Mouse (Mus musculus): ENCODE measurements around the gene Hoga1. TPM values are rescaled to one million over a fixed set of nuclear protein-coding genes. Genes with fewer than 3 reads are reported as not detected.

Hoga1 gene
- polyA plus RNA-seq, 1 experiment from 2014 or later = 1.3 TPM

DNA sequence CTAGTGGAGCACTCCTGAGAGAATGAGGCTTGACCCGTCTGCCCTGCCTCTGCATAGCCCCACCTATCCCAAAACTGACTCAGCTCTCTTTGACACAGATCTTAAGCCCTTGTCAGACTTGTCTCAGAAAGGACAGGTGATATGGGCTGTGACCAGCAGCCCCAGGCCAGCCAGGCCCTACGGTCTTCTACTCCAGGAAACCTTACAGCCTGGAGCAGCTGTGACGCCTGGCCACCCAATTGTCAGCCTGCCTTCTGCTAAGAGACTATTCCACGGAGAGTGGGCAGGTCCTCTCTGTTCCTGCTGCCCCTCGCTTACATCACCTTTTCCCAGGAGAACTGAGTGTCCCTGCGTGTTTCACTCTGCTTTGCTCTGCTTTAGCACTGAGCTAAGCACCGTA lies 34.3 kb upstream of the Hoga1 start:
- DNase-seq (ENCODE audit: extremely low spot score, low spot score) = no peak
- Histone ChIP-seq H3K36me3 (replicated peaks) (0 out of 2 replicates have a peak, but pooled peaks cover 4% of the 10 kb centered on the region), H3K27ac (no peak overlapping the region), H3K27me3 (ENCODE audit: poor library complexity, severe bottlenecking) (no peaks in the 10 kb centered on the region), H3K9me3 (no peaks in the 10 kb centered on the region), H3K4me3 (no peak overlapping the region), H3K4me1 (peaks cover 37% of the 10 kb centered on the region)
- 87% methylated on average over 7 of the region's 7 CpGs for WGBS

GRCm38 (mm10) chr19:42014231-42014825 lies 31.1 kb upstream of the Hoga1 start:
- Histone ChIP-seq H3K27ac (no peak overlapping the region), H3K4me3 (no peak overlapping the region), H3K9me3 (no peaks in the 10 kb centered on the region), H3K36me3 (replicated peaks) (0 out of 2 replicates have a peak, but pooled peaks cover 4% of the 10 kb centered on the region), H3K4me1 (peaks cover 45% of the 10 kb centered on the region), H3K27me3 (ENCODE audit: poor library complexity, severe bottlenecking) (no peaks in the 10 kb centered on the region)
- no peak for DNase-seq (ENCODE audit: extremely low spot score, low spot score)
- 70% methylated on average over 3 of the region's 3 CpGs for WGBS

DNA sequence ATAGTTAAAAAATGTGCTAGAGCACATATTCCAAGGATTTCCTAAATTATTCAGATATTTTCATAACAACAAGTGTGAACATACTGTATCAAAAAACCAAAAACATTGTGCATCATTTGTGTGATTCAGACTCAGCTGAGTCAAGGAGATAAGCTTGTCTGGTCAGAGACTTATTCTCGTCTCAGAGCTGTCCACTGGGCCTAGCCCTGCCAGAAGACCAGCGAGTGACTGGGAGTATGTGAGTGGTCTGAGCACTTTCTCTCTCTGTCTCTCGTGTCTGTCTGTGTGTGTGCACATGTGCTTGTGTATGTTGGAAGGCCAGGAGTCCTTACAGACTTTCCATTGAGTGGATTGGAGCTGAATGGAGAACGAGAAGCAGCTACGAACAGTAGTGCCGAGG lies 30.4 kb upstream of the Hoga1 start:
- Histone ChIP-seq H3K4me1 (peaks cover 49% of the 10 kb centered on the region), H3K27me3 (ENCODE audit: poor library complexity, severe bottlenecking) (no peaks in the 10 kb centered on the region)

GRCm38 (mm10) chr19:42016251-42016650 lies 29.2 kb upstream of the Hoga1 start:
- H3K27me3 ChIP-seq (ENCODE audit: poor library complexity, severe bottlenecking) = no peaks in the 10 kb centered on the region
- WGBS = 78% methylated on average over 4 of the region's 4 CpGs
- 0 out of 2 replicates have a peak, but pooled peaks cover 4% of the 10 kb centered on the region for H3K36me3 ChIP-seq (replicated peaks)
- DNase-seq (ENCODE audit: extremely low spot score, low spot score) = no peak
- peak overlapping the region; percentile 60 for H3K27ac ChIP-seq
- H3K4me3 ChIP-seq = no peak overlapping the region
- peaks cover 39% of the 10 kb centered on the region for H3K4me1 ChIP-seq
- no peaks in the 10 kb centered on the region for H3K9me3 ChIP-seq

More for the DNA sequence above, 30.4 kb upstream of the Hoga1 start:
- H3K4me3 ChIP-seq = no peak overlapping the region
- 84% methylated on average over 6 of the region's 6 CpGs for WGBS
- no peak for DNase-seq (ENCODE audit: extremely low spot score, low spot score)
- no peak overlapping the region for H3K27ac ChIP-seq
- H3K9me3 ChIP-seq = no peaks in the 10 kb centered on the region
- H3K36me3 ChIP-seq (replicated peaks) = 0 out of 2 replicates have a peak, but pooled peaks cover 4% of the 10 kb centered on the region

- no peak overlapping the region for H3K4me3 ChIP-seq
- 0 out of 2 replicates have a peak, but pooled peaks cover 4% of the 10 kb centered on the region for H3K36me3 ChIP-seq (replicated peaks)
- H3K27me3 ChIP-seq (ENCODE audit: poor library complexity, severe bottlenecking) = no peaks in the 10 kb centered on the region
- H3K9me3 ChIP-seq = no peaks in the 10 kb centered on the region
- no peak for DNase-seq (ENCODE audit: extremely low spot score, low spot score)
- WGBS = 65% methylated on average over 5 of the region's 5 CpGs
- H3K4me1 ChIP-seq = peaks cover 42% of the 10 kb centered on the region
- peak overlapping the region; percentile 45 for H3K27ac ChIP-seq
Measured at GRCm38 (mm10) chr19:42016840-42017239, 28.6 kb upstream of the Hoga1 start.

GRCm38 (mm10) chr19:42017399-42018247 lies 27.8 kb upstream of the Hoga1 start:
- 87% methylated on average over 8 of the region's 8 CpGs for WGBS
- peak overlapping the region; percentile 45 for H3K27ac ChIP-seq
- DNase-seq (ENCODE audit: extremely low spot score, low spot score) = no peak
- peaks cover 49% of the 10 kb centered on the region for H3K4me1 ChIP-seq
- no peak overlapping the region for H3K4me3 ChIP-seq
- no peaks in the 10 kb centered on the region for H3K27me3 ChIP-seq (ENCODE audit: poor library complexity, severe bottlenecking)
- H3K9me3 ChIP-seq = no peaks in the 10 kb centered on the region
- no peaks in the 10 kb centered on the region for H3K36me3 ChIP-seq (replicated peaks)

- Histone ChIP-seq H3K4me1 (peaks cover 49% of the 10 kb centered on the region), H3K27ac (peak overlapping the region; percentile 52), H3K36me3 (replicated peaks) (no peaks in the 10 kb centered on the region), H3K9me3 (no peaks in the 10 kb centered on the region), H3K27me3 (ENCODE audit: poor library complexity, severe bottlenecking) (no peaks in the 10 kb centered on the region), H3K4me3 (no peak overlapping the region)
- DNase-seq (ENCODE audit: extremely low spot score, low spot score) = no peak
- WGBS = 47% methylated on average over 4 of the region's 4 CpGs
Measured at GRCm38 (mm10) chr19:42019011-42019522, 26.3 kb upstream of the Hoga1 start.

DNA sequence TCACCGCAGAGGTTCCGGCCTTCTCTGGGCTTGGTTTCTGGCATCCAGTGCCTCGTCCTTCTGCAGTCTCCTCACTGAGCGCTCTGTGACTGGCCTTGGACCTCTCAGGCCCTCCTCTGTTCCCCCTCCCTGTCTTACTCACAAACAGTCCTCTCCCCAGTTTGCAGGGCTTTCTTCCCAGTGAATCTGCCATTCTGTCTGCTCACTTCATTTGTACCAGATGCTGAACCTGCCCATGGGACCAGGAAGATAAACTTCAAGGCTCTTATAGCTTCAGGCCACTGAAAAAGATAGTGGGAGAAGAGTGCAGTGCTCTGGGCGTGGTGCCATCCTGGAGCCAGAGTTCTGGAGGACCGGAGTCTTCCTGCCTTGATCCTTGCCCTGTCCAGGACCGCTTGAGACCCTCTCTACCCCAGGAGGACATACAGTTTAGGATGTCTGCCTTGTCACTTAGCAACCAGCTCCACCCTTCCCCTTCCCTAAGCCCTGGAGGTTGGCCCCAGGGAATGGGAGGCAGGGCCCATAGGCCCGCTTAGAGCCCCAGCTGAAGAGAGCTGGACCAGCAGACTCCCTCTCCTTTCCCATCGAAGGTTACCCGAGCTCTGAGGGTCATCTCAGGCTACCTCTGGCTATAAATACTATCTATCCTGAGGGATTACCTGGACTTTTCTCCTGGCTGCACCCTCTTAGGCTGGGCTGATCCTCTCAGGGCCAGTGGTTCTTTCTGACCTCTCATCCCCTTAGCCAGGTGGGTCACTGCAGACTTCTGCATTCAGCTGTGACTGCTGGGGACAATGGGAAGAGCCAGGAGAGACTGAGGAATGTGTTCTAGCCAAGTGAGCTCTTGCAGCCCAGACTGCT lies 23.5 kb upstream of the Hoga1 start:
- H3K27ac ChIP-seq = no peak overlapping the region
- 73% methylated on average over 10 of the region's 10 CpGs for WGBS
- no peaks in the 10 kb centered on the region for H3K27me3 ChIP-seq (ENCODE audit: poor library complexity, severe bottlenecking)
- DNase-seq (ENCODE audit: extremely low spot score, low spot score) = no peak
- no peak overlapping the region for H3K4me3 ChIP-seq
- H3K4me1 ChIP-seq = peaks cover 36% of the 10 kb centered on the region
- H3K9me3 ChIP-seq = no peaks in the 10 kb centered on the region
- H3K36me3 ChIP-seq (replicated peaks) = no peaks in the 10 kb centered on the region

GRCm38 (mm10) chr19:42022542-42022848 lies 22.9 kb upstream of the Hoga1 start:
- Histone ChIP-seq H3K4me1 (peaks cover 30% of the 10 kb centered on the region), H3K27me3 (ENCODE audit: poor library complexity, severe bottlenecking) (no peaks in the 10 kb centered on the region), H3K9me3 (no peaks in the 10 kb centered on the region), H3K36me3 (replicated peaks) (no peaks in the 10 kb centered on the region), H3K4me3 (no peak overlapping the region), H3K27ac (no peak overlapping the region)
- DNase-seq (ENCODE audit: extremely low spot score, low spot score) = no peak
- 75% methylated on average over 2 of the region's 2 CpGs for WGBS

DNA sequence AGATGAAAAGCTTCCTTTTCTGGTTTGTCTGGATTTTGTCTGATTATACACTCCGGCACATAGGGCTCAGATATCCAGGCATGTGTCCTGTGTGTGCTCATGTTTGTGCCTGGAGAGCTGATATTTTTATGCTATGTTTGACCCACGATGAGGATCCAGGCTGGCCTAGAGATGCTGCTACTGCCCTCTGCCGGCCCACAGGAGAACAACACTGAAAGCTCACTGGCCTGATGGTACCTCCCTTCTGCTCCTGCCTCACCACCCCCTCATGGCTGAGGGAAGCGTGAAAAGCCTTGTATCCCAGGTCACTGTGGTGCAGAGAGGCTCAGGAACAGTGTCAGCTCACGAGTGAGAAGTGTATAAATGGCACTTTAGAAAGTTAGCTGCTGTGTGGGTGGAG lies 19.3 kb upstream of the Hoga1 start:
- H3K4me1 ChIP-seq = peaks cover 11% of the 10 kb centered on the region; the same call in 1 of the 2 replicates
- WGBS = 13% methylated on average over 5 of the region's 5 CpGs
- no peaks in the 10 kb centered on the region for H3K36me3 ChIP-seq (replicated peaks)
- no peak overlapping the region for H3K4me3 ChIP-seq
- H3K27me3 ChIP-seq (ENCODE audit: poor library complexity, severe bottlenecking) = no peaks in the 10 kb centered on the region
- peak; percentile 73 for DNase-seq (ENCODE audit: extremely low spot score, low spot score)
- no peaks in the 10 kb centered on the region for H3K9me3 ChIP-seq
- no peak overlapping the region for H3K27ac ChIP-seq

- no peak overlapping the region for H3K4me3 ChIP-seq
- H3K27ac ChIP-seq = no peak overlapping the region
- H3K4me1 ChIP-seq = peaks cover 23% of the 10 kb centered on the region
- WGBS = 85% methylated on average over 5 of the region's 5 CpGs
- DNase-seq (ENCODE audit: extremely low spot score, low spot score) = no peak
- 0 out of 2 replicates have a peak, but pooled peaks cover 5% of the 10 kb centered on the region for H3K36me3 ChIP-seq (replicated peaks)
- H3K9me3 ChIP-seq = no peaks in the 10 kb centered on the region
- H3K27me3 ChIP-seq (ENCODE audit: poor library complexity, severe bottlenecking) = no peaks in the 10 kb centered on the region
Measured at GRCm38 (mm10) chr19:42031112-42031511, 14.3 kb upstream of the Hoga1 start.

DNA sequence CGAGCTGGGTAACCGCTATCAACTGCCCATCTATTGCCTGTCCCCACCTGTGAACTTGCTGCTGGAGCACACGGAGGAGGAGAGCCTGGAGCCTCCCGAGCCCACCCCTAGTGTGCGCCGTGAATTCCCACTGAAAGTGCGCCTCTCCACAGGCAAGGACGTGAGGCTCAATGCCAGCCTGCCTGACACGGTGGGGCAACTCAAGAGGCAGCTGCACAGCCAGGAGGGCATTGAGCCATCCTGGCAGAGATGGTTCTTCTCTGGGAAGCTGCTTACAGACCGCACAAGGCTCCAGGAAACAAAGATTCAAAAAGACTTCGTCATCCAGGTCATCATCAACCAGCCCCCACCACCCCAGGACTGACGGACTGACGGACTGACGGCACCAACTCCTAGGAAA lies 11.8 kb upstream of the Hoga1 start:
- H3K4me1 ChIP-seq = peaks cover 23% of the 10 kb centered on the region
- 87% methylated on average over 14 of the region's 14 CpGs for WGBS
- H3K4me3 ChIP-seq = no peak overlapping the region
- no peak for DNase-seq (ENCODE audit: extremely low spot score, low spot score)
- H3K9me3 ChIP-seq = no peaks in the 10 kb centered on the region
- H3K27ac ChIP-seq = no peak overlapping the region
- no peaks in the 10 kb centered on the region for H3K27me3 ChIP-seq (ENCODE audit: poor library complexity, severe bottlenecking)
- H3K36me3 ChIP-seq (replicated peaks) = 0 out of 2 replicates have a peak, but pooled peaks cover 5% of the 10 kb centered on the region
